Mouse (Mus musculus) large intestine, adult 2 months (tissue): ENCODE measurements around the gene Ugt1a9. TPM values are rescaled to one million over a fixed set of nuclear protein-coding genes. Genes with fewer than 3 reads are reported as not detected.

Experiments
- DNase-seq: peaks from one replicate; pipeline ENCODE4 v3.0.0-alpha.2; 2012; ENCODE audit warnings: low read depth, low spot score
- WGBS: fragments of 180-500 bp; shearing (Covaris S2); methylation state at CpG from one replicate; pipeline ENCODE4 v1.1.7; 2018; 5-methylcytosine and 5-hydroxymethylcytosine counted together
- polyA plus RNA-seq: library from polyadenylated mRNA; depleted of rRNA; stranded (reverse); fragments of >200 nt; gene quantifications from 2 replicates; pipeline ENCODE4 v1.2.3, GENCODE M21; 2012

Ugt1a9 gene
- polyA plus RNA-seq, 1 experiment, result 0.17 TPM

DNA sequence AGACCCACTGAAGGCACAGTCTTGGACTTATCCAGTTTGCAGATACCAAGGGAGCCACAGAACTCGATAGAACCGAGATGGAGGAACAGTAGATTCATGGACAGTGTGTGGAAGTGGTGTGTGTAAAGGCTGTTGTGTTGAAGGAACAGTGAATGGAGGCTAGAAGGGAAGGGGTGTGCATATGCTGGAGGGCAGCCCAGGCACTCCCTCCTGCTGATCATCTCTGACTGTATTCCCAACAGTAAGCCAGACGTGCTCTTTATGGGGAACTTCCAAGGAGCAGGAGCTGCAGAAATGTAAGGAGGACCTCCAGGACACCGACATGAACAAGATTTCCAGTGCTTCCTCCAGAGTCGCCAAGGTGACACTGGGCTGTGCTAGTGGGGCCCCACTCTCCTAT is 179.4 kb downstream of the Ugt1a9 start:
- 83% methylated on average over 5 of the region's 5 CpGs for WGBS

DNA sequence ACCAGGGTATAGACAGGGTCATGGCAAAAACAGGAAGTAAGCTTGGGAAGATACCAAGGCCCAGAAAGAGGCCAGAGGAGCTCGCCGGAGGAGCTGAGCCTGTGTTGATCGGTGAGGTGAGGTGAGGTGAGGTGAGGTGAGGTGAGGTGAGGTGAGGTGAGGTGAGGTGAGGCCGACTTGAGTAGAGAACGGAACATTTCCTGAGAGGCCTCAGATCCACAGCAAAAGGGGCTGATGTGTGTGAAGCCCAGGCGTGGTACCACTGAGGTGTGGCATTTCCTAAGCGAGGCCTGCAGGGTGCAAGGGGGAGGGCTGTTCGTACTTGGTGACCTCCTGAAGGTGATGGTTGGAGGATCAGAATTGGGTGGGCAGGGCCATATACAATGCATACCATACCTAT is 182.5 kb downstream of the Ugt1a9 start:
- no peak for DNase-seq
- 64% methylated on average over 8 of the region's 8 CpGs for WGBS

More for the DNA sequence above, 179.4 kb downstream of the Ugt1a9 start:
- DNase-seq, result no peak

DNA sequence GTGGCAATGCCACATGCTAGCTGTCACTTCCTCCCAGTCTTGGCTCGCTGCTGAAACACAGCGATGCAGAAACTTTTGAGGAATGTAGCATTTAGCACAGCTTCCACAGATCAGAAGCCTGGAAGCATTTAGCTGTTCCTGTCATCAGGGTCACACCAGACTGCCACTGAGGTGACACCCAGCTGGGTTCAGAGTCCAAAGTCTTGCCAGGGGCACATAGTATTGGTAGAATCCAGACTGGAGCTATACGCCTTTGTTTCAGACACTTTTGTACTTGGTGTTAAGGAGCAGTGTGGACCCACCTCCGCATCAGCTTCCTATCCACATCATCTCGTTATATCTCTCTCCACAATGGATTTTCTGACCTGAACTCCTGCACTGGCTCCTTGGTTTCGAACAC is 182.9 kb downstream of the Ugt1a9 start:
- DNase-seq, result peak; percentile 47
- 66% methylated on average over 6 of the region's 6 CpGs for WGBS

DNA sequence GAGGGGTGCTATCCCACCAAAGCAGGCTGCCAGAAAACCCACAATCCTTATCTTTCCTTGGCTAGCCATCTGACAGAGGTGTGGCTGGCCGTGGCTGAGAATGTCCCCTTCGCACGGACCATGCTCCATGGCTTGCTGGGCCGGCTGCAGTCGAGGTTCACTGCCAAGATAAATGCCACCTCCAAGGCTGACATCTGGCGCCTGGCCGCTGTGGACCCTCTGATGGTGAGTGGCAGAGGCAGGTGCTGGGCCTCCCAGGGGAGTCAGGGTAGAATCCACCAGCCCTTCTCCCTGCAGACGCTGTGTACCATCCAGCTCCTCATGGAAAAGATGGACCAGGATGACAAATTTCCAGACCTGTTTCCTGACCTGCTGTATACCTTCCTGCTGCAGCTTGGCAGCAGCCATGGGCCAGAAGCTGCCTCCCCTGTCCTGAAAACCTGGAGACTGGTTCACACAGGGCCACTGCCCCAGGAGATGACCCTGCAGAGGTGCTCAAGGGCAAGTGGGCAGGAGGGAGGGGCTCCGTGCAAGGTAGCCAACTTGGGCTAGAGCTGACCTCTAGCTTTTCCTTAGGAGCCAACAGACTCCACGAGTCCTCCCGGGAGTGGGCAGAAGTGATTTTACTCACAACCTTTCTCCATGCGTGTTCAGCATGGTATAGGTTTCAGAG is 184.3 kb downstream of the Ugt1a9 start:
- 85% methylated on average over 12 of the region's 12 CpGs for WGBS
- DNase-seq, result no peak

DNA sequence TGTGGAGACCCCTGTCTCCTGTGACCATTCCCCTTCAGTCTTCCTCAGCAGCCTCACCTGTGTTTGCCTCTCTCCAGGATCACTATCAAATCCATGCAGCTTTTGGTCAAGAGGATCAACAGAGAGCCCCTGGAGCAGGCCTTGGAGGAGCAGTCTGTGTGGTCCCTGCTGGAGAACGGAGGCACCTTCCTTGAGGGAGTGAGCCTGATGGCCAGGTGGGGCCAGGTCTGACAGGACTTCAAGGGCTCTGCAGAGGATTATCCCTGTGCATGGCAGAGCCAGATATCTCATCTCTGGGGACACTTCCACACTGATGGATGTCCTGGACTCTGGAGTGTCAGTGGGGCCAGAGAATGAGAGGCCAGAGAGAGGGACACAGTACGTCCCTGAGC is 184.9 kb downstream of the Ugt1a9 start:
- 58% methylated on average over 2 of the region's 2 CpGs for WGBS
- no peak for DNase-seq

DNA sequence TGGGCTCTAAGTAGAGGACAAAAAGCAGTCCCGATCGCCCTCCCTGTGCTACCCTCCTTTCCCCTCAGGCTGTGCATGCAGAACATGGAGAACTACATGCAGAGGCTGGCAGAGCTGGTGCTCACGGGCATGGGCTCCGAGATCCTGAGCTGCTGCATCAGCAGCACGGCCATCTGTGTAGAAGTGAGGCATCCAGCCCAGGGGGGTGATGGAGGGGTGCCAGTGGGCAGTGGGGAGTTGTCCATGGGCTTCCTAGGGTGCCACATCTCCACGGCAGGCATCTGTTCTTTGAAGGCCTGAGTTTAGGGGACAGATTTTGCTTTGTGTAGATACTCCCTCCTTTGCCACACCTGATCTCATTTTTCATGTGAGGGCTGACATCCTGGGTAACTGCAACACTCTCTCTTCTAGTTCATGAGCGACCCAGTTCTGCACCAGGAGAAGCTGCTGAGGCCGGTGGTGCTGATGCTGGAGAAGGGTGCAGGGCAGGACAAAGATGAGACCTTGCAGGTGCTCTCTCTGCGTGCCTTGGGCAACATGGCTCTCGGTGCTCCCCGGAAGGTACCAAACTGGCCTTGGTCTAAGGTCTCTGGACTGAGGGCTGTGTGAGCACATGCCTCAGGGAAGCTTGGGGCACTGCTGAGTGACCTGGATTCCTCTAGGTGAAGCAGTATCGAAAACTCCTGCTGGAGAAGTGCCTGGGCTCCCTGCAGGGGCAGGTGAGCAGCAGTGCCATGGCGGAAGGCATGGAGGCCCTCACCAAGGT is 185.6 kb downstream of the Ugt1a9 start:
- WGBS, result 79% methylated on average over 13 of the region's 13 CpGs
- no peak for DNase-seq

DNA sequence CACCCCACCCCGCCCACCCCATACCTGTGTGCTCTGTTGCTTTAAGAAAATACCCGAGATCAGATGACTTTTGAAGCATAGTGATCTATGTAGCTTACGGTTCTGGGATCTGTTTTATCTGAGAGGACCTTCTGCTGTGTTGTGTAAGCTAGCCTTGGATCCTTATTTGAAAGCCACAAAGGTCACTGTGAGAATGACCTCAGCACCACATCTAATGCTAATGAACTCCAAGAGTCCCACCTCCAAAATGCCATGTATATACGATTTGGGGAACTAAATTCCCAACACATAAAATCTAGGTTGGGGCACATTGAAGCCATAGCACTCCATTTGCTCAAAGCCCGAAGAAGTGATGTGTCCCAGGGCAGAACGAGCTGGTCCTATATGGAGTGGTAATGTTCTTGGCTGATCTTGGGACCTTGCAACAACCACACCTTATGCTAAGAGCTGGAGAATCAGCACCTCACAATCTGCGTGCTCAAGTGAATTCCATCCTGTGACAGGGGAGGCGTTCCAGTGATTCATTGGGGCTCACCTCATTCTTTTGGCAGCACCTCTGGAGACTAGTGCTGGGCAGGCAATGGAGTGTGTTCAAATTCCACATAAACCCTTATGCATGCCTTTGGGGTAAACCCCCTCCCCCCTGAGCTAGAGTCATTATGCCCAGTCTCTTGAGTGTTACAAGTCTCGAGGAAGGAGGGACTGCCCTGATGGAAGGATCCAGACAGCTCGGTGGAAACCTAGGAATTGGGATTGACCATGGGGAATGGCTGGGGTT is 186.5 kb downstream of the Ugt1a9 start:
- 76% methylated on average over 10 of the region's 10 CpGs for WGBS
- DNase-seq, result no peak

DNA sequence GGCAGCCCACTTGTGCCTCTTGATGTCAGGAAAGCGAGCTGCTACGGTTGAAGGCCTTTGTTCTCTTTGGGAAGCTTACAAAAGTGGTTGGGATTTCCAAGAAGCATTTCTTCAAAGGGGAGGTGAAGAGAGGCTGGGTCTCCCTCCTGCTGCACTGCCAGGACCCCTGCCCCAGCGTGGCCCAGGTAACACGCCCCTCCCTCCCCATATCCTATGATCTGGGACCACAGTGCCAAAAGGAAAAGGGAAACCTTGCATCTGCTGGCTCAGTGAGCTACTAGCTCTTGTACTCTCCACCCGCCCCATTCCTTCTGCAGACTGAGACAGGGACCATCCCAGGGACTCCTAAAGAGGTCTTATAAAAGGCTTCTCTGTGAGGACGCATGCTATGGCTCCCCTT is 187.1 kb downstream of the Ugt1a9 start:
- 83% methylated on average over 6 of the region's 6 CpGs for WGBS
- DNase-seq, result no peak

DNA sequence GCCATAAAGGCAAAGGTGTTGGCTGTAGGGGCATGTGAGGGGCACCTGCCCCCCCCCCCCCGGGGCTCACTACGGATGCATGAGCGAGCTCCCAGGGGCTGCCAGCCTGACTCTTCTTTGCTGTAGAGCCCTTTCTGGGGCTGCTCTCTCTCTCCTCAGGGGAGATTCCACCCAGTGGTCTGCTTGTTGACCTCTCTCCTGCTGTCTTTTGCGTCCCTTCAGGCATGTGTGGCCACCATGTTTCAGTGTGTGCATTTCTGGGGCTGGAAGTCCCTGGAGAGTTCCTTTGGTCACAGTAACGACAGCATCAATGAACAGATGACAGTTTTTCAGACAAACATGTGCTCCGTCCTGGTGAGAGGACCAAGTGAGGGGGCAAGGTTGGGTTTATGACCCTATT is 187.8 kb downstream of the Ugt1a9 start:
- 74% methylated on average over 6 of the region's 6 CpGs for WGBS
- no peak for DNase-seq

DNA sequence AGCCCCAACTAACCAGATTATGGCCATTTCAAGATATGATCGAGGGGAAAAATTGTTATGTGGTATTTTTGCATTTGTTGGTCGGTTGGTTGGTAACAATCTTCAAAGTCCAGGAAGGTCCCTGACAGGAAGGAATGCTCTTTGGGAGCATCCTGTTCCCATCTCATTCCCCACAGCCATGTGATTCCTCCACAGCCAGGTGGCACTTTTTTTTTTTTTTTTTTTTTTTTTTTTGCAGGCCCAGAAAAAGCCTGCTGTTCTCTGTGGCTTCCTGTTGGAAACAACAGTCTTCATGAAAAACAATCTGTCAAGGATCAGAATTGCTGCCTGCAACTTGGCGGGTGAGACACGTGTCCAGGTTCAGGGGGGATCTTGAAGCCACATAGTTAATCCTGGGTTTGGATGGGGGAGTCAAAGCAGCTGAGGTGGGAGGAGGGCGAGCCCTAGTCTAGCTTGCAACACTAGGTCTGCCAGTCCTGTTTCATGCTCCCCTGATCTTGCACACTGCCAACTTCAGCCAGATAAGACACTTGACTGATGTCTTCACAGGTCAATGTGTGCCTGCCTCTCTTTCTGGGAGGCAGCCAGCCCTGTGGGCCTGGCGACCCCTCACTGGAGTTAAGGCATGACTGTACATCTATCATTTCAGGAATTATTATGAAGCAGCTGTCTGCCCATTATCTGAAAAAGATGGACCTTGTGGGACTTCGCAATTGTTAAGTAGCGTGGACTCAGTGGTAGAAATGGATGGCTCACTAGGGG is 188.5 kb downstream of the Ugt1a9 start:
- DNase-seq, result no peak
- 79% methylated on average over 8 of the region's 8 CpGs for WGBS

DNA sequence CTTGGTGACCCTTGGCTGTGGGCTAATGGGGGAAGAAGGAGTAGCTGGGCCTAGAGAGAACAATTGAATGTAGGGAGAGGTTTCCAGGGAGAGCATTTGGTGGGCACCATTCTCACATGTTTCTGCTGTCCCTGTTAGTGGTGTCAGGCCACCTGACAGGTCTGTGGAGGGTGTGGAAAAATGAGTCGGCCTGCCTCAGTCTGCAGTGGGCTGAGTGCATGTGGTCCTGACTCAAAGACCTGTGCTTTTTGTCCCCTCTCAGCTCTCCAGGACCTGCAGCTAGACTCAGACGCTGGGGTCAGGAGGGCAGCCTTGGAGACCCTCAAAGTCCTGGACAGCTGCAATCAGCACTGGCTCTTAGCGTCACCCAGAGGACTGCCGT is 189.0 kb downstream of the Ugt1a9 start:
- no peak for DNase-seq
- WGBS, result 80% methylated on average over 4 of the region's 4 CpGs

DNA sequence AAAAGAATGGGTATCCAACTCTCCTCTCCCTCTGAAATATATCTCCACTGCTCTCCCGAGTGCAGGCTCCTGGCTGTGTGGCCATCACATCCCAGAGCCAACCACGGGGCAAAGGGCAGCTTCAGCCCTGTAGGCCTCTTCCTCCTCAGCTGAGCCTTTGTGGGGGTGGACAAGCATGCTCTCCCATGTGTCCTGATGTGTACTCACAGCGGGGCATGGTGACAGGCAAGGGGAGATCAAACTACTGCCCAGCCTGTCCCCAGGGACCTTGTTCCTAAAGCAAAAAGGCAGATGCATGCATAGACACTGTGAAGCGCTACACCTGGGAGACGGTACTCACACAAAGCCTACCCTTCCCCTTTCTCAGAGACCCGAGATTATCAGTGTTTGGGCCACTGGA is 189.5 kb downstream of the Ugt1a9 start:
- WGBS, result 65% methylated on average over 6 of the region's 6 CpGs
- no peak for DNase-seq

DNA sequence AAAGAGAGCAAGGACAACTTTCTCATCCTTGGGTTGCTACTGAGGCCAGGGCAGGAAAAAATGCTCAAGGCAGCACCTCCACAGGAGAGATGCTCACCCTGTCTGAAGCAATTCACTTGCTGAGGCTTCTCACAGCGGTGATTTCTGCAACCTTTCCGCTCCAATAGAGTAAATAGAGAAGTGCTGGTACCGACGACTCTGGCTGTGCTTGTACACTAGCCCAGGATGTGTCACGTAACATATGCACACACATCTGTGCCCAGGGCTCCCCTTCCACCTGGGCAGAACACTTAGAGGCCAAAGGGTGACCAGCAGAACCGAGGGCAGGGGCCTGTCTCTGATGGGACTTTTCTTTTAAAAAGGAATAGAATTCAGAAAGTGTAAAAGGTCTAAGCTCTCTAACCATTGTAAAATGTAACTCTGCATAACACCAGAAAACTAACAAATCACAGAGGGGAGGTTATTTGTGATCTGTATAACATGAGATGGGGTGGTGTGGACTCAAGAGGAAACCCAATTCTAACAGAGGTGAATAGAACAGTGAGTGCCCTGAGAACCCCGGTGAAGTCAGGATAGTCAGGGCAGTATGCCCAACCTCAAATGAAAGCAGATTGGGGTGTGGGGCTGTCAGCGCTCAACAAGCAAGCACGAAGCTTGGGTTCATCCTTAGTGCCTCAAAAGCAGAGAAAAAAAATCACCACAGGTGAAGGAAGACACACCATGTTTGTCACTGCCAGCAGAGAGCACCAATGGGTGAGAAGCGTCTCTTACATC is 190.2 kb downstream of the Ugt1a9 start:
- DNase-seq, result no peak
- 79% methylated on average over 10 of the region's 10 CpGs for WGBS

DNA sequence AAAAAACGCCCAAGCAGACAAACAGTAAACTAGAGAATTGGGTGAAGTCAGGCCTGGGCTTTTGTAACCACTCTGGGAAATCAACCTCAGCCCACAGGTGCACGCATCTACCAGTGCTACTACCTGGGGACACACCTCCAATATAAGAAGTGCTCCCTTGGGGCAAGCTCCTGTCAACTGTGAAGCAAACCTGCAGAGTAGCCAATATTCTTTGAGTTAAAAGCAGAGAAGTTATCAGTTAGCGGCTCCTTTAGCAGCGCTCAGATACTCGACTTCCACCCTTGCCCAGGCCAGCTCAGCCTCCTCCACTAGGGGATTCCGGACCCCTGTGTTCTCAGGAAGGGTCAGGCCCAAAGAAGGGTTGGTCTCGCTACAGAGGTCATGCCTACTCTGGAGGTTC is 191.1 kb downstream of the Ugt1a9 start:
- WGBS, result 87% methylated on average over 7 of the region's 7 CpGs
- no peak for DNase-seq

DNA sequence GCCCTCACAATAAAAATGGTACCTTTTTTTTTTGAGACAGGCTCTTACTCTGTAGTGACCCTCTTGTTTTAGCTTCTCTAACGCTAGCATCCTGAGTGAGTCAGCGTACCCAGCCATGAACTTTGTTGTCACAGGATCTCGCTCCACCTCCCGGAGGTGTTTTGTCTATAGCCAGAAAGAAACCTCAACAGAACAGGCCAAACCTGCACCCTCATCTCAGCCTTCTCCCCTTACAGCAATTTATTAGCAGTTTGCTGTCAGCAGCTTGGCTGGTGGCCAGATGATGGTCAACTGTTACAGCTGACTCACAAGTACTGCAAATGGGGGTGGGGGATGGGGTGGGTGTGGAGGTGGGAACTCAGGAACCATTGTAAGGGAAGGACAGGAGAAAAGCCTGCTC is 191.7 kb downstream of the Ugt1a9 start:
- 70% methylated on average over 4 of the region's 4 CpGs for WGBS
- no peak for DNase-seq

DNA sequence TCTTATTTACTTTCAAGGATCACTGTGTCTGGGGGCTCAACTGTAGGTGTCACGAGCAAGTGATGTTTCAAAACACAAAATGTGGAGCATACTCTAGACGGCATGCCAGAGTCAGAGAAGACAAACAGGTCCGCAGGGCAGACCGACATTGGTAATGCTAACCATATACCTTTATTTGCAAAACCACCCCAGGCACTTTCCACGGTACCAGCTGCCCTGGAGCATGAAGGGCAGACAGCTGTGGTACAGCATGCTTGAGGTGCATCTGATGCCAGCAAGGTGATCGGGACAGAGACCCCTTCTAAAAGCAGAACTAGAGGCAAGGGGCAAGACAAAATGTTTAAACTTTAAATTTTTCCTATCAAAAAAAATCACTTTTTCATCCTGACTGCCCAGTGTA is 192.4 kb downstream of the Ugt1a9 start:
- 71% methylated on average over 6 of the region's 6 CpGs for WGBS
- no peak for DNase-seq

DNA sequence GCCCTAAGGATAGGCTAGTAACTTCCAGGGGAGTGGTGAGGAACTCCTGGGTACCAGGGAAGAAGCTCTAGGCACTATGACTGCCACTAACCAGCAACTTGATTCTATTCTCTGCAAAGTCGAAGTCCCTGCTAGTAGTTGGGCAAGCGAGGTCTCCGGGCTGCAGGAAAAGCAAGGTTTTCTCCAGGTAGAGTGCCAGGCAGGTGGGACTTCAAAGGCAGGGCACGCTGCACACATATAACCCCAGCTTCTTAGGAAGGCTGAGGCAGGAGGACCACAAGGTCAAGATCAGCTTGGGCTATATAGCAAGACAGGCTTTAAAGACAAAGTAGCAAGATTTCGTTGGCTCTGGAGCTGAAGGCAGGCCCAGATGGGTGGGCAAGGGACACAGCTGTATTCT is 193.2 kb downstream of the Ugt1a9 start:
- 91% methylated on average over 5 of the region's 5 CpGs for WGBS
- DNase-seq, result no peak

DNA sequence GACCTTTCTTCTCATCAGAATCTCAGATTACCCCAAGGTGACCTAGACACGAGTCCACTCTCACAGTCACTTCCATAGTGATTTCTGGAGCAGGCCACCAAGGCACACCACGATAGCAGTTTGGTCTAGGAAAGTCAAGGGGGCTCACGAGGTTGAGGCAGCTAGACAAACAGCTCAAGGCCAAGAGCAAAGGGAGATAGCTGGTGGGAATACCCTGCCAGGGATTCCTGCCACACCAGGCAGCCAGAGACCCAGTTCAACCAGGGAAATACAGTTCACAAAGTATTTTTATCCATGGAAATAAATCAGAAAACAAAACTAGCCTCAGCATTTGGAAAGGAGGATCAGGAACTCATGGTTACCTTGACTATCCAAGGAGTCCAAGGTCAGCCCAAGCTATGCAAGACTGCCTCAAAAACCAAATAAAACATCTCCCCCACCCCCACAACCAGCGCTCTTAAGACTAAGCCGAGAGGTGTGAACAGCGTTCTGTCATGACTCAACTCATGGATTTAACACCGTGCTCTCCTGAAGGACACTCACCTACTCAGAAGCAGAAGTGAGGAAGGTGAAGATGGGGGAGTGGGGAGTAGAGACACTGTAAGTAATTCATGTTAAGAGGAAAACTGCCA is 193.8 kb downstream of the Ugt1a9 start:
- WGBS, result 82% methylated on average over 7 of the region's 7 CpGs
- no peak for DNase-seq

DNA sequence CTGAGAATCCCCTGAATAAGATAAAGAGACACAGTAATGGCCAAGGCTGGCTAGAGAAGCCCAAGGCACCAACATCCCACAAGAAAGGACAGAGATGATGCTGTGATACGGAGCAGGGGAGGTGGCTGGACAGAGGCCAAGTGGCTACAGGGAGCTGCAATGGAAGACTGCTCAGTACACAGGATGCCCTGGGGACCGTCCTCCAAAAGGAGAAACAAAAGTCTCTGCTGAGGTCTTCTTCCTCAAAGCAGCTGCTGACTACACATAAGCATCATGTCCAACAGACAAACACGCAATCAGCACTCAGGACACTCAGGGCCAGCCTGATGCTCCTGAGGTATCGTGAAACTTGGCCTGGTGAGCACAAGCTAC is 194.3 kb downstream of the Ugt1a9 start:
- 76% methylated on average over 4 of the region's 4 CpGs for WGBS
- DNase-seq, result no peak
